Mouse (Mus musculus): ENCODE measurements at regions not wholly inside any gene's neighbourhood (a gene's known extent, or its start where the extent isn't known, plus 50 kb on each side); places are given as distances from the start of the nearest gene placed in this dataset.

GRCm38 (mm10) chr1:52397460-52397859 is 103.0 kb downstream of the Nab1 start:
- 59% methylated on average over 3 of the region's 3 CpGs for WGBS
- no peak overlapping the region for H3K27ac ChIP-seq
- no peak for ATAC-seq (ENCODE audit: low FRiP score)
- no peaks in the 10 kb centered on the region for H3K36me3 ChIP-seq
- no peak overlapping the region for H3K9ac ChIP-seq
- no peaks in the 10 kb centered on the region for H3K9me3 ChIP-seq
- H3K27me3 ChIP-seq, result no peaks in the 10 kb centered on the region
- no peak overlapping the region for H3K4me2 ChIP-seq
- no peaks in the 10 kb centered on the region for H3K4me1 ChIP-seq (replicated peaks)
- no peak overlapping the region for H3K4me3 ChIP-seq

DNA sequence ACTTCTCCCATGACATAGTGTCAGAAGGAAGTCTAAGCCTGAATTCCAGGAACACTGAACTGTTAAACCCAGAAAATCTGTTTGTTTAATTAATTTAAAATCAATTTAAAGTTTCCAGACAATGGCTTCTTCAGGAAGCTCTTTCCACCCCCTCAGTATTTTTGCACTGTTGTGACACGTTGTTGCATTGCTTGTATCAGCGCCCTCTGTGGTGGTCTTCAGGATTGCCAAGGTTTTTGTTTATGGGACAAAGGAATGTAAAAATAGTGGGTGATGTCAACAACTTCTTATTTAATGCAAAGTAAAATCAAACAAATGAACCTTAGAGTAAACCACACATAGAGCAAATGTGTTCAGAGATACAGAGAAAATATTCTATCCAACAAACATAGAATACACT is 107.5 kb downstream of the Nab1 start:
- Histone ChIP-seq H3K4me3 (no peak overlapping the region), H3K9ac (no peak overlapping the region), H3K36me3 (no peaks in the 10 kb centered on the region), H3K9me3 (no peaks in the 10 kb centered on the region), H3K4me1 (replicated peaks) (no peaks in the 10 kb centered on the region), H3K4me2 (no peak overlapping the region), H3K27ac (no peak overlapping the region), H3K27me3 (no peaks in the 10 kb centered on the region)
- 42% methylated on average over 2 of the region's 2 CpGs for WGBS
- ATAC-seq (ENCODE audit: low FRiP score), result no peak

- Histone ChIP-seq H3K4me2 (no peak overlapping the region), H3K27me3 (no peaks in the 10 kb centered on the region), H3K9me3 (no peaks in the 10 kb centered on the region), H3K9ac (no peak overlapping the region), H3K27ac (no peak overlapping the region), H3K4me3 (no peak overlapping the region), H3K4me1 (replicated peaks) (no peaks in the 10 kb centered on the region), H3K36me3 (no peaks in the 10 kb centered on the region)
- ATAC-seq (ENCODE audit: low FRiP score), result no peak
- 81% methylated on average over 6 of the region's 6 CpGs for WGBS
These were observed 111.6 kb downstream of the Nab1 start for GRCm38 (mm10) chr1:52388836-52389235.

GRCm38 (mm10) chr1:52388118-52388517 is 112.4 kb downstream of the Nab1 start:
- Histone ChIP-seq H3K27me3 (no peaks in the 10 kb centered on the region), H3K9me3 (no peaks in the 10 kb centered on the region), H3K4me1 (replicated peaks) (no peaks in the 10 kb centered on the region), H3K27ac (no peak overlapping the region), H3K4me2 (no peak overlapping the region), H3K4me3 (no peak overlapping the region), H3K9ac (no peak overlapping the region), H3K36me3 (no peaks in the 10 kb centered on the region)
- 66% methylated on average over 6 of the region's 6 CpGs for WGBS
- no peak for ATAC-seq (ENCODE audit: low FRiP score)

DNA sequence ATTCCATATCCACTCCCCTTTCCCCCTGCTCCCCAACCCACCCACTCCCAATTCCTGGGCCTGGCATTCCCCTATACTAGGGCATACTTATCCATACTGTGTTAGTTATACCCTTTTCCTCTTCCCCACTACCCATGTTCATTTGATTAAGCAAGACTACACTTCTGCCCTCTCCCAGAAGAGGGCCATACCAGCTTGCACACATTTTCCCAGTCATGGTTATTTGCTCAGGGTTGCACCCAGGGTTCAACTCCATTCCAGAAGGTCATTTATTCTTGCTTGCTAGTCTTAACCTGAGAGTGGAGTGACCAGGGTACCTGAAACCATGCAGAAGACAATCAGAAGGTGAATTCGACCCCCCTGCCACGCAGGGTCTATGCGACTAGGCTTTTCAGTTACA is 113.4 kb downstream of the Nab1 start:
- Histone ChIP-seq H3K4me3 (no peak overlapping the region), H3K4me2 (no peak overlapping the region), H3K9ac (no peak overlapping the region), H3K27me3 (no peaks in the 10 kb centered on the region), H3K9me3 (no peaks in the 10 kb centered on the region), H3K27ac (no peak overlapping the region), H3K4me1 (replicated peaks) (no peaks in the 10 kb centered on the region), H3K36me3 (no peaks in the 10 kb centered on the region)
- ATAC-seq (ENCODE audit: low FRiP score), result no peak
- 85% methylated on average over 3 of the region's 3 CpGs for WGBS

- Histone ChIP-seq H3K36me3 (no peaks in the 10 kb centered on the region), H3K4me1 (replicated peaks) (no peaks in the 10 kb centered on the region), H3K4me2 (no peak overlapping the region), H3K4me3 (no peak overlapping the region), H3K27me3 (no peaks in the 10 kb centered on the region), H3K9ac (no peak overlapping the region), H3K9me3 (no peaks in the 10 kb centered on the region), H3K27ac (no peak overlapping the region)
- 84% methylated on average over 6 of the region's 6 CpGs for WGBS
- no peak for ATAC-seq (ENCODE audit: low FRiP score)
These were observed 125.2 kb downstream of the Nab1 start for GRCm38 (mm10) chr1:52375320-52375719.

DNA sequence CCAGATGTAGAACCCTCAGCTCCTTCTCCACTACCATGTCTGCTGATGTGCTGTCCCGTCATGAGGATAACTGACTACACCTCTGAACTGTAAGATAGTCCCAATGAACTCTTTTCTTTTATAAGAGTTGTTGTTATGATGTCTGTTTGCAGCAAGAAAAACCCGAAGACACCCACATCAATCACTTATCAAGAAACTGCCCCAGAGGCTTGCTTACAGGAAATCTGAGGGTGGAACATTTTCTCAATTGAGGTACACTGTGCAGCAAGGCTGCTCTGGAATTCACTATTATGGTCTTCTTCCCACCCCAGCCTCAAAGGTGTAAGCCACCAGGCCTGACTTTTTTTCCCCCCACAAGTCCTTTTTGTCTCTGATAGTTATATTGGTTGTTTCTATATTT is 125.8 kb downstream of the Nab1 start:
- Histone ChIP-seq H3K4me2 (no peak overlapping the region), H3K9ac (no peak overlapping the region), H3K36me3 (no peaks in the 10 kb centered on the region), H3K27me3 (no peaks in the 10 kb centered on the region), H3K27ac (no peak overlapping the region), H3K9me3 (no peaks in the 10 kb centered on the region), H3K4me3 (no peak overlapping the region), H3K4me1 (replicated peaks) (no peaks in the 10 kb centered on the region)
- ATAC-seq (ENCODE audit: low FRiP score), result no peak
- 93% methylated on average over 2 of the region's 2 CpGs for WGBS

GRCm38 (mm10) chr1:52373817-52374216 is 126.7 kb downstream of the Nab1 start:
- H3K27me3 ChIP-seq, result no peaks in the 10 kb centered on the region
- H3K9ac ChIP-seq, result no peak overlapping the region
- no peak overlapping the region for H3K4me3 ChIP-seq
- ATAC-seq (ENCODE audit: low FRiP score), result no peak
- no peaks in the 10 kb centered on the region for H3K4me1 ChIP-seq (replicated peaks)
- WGBS, result 86% methylated on average over 2 of the region's 2 CpGs
- no peak overlapping the region for H3K27ac ChIP-seq
- no peaks in the 10 kb centered on the region for H3K36me3 ChIP-seq
- H3K4me2 ChIP-seq, result no peak overlapping the region
- H3K9me3 ChIP-seq, result no peaks in the 10 kb centered on the region

- Histone ChIP-seq H3K4me2 (no peak overlapping the region), H3K27me3 (no peaks in the 10 kb centered on the region), H3K9ac (no peak overlapping the region), H3K27ac (no peak overlapping the region), H3K9me3 (no peaks in the 10 kb centered on the region), H3K4me1 (replicated peaks) (no peaks in the 10 kb centered on the region), H3K36me3 (no peaks in the 10 kb centered on the region), H3K4me3 (no peak overlapping the region)
- WGBS, result 86% methylated on average over 7 of the region's 7 CpGs
- no peak for ATAC-seq (ENCODE audit: low FRiP score)
These were observed 133.4 kb upstream of the Gls start for GRCm38 (mm10) chr1:52366386-52366785.

- 84% methylated on average over 3 of the region's 3 CpGs for WGBS
- Histone ChIP-seq H3K4me2 (no peak overlapping the region), H3K9me3 (no peaks in the 10 kb centered on the region), H3K9ac (no peak overlapping the region), H3K4me3 (no peak overlapping the region), H3K27ac (no peak overlapping the region), H3K36me3 (no peaks in the 10 kb centered on the region), H3K4me1 (replicated peaks) (no peaks in the 10 kb centered on the region), H3K27me3 (no peaks in the 10 kb centered on the region)
- no peak for ATAC-seq (ENCODE audit: low FRiP score)
These were observed 130.6 kb upstream of the Gls start for GRCm38 (mm10) chr1:52363625-52364024.

- no peaks in the 10 kb centered on the region for H3K27me3 ChIP-seq
These were observed 129.9 kb upstream of the Gls start for GRCm38 (mm10) chr1:52362976-52363375.

DNA sequence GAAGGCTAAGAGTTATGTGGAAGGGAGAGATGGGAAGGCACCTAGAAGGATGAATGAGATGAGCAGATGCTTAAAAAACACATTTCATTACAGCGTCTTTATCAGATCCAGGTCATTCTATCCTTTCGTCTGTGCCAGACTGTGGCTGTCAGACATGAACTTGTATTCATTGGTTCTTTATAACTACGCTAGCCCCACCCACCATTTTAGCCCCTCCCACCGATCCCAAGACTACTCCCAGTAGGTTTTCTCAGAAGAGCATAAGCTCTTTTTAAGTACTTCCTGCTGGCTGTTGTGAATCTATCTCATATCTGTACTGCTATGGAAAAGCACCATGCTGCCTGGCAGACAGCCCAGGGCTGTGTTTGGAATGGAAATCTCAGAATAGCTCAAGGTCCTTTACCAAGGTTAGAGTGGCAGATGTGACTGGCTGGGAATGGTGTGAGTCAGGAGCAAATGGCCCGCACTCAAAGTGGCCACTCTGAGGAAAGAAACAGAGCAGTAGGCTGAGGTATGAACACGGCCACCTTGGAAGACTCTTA is 121.1 kb upstream of the Gls start:
- H3K27ac ChIP-seq, result no peak overlapping the region
- H3K36me3 ChIP-seq, result no peaks in the 10 kb centered on the region
- H3K9ac ChIP-seq, result no peak overlapping the region
- no peak for ATAC-seq (ENCODE audit: low FRiP score)
- H3K4me3 ChIP-seq, result no peak overlapping the region
- H3K4me1 ChIP-seq (replicated peaks), result no peaks in the 10 kb centered on the region
- H3K4me2 ChIP-seq, result no peak overlapping the region
- H3K9me3 ChIP-seq, result no peaks in the 10 kb centered on the region
- H3K27me3 ChIP-seq, result no peaks in the 10 kb centered on the region
- 94% methylated on average over 6 of the region's 6 CpGs for WGBS

More at GRCm38 (mm10) chr1:52362976-52363375, 129.9 kb upstream of the Gls start:
- H3K4me3 ChIP-seq, result no peak overlapping the region
- H3K9me3 ChIP-seq, result no peaks in the 10 kb centered on the region
- H3K4me1 ChIP-seq (replicated peaks), result no peaks in the 10 kb centered on the region
- ATAC-seq (ENCODE audit: low FRiP score), result no peak
- H3K36me3 ChIP-seq, result no peaks in the 10 kb centered on the region
- H3K27ac ChIP-seq, result no peak overlapping the region
- no peak overlapping the region for H3K4me2 ChIP-seq
- H3K9ac ChIP-seq, result no peak overlapping the region

- Histone ChIP-seq H3K36me3 (no peaks in the 10 kb centered on the region), H3K4me2 (no peak overlapping the region), H3K4me1 (replicated peaks) (no peaks in the 10 kb centered on the region), H3K27ac (no peak overlapping the region), H3K4me3 (no peak overlapping the region), H3K9ac (no peak overlapping the region), H3K27me3 (no peaks in the 10 kb centered on the region), H3K9me3 (no peaks in the 10 kb centered on the region)
- ATAC-seq (ENCODE audit: low FRiP score), result no peak
- 90% methylated on average over 2 of the region's 2 CpGs for WGBS
These were observed 109.1 kb upstream of the Gls start for GRCm38 (mm10) chr1:52342127-52342526.

GRCm38 (mm10) chr1:52338704-52339103 is 105.7 kb upstream of the Gls start:
- H3K4me1 ChIP-seq (replicated peaks), result no peaks in the 10 kb centered on the region
- no peak overlapping the region for H3K9ac ChIP-seq
- WGBS, result 83% methylated on average over 3 of the region's 3 CpGs
- H3K4me2 ChIP-seq, result no peak overlapping the region
- no peak for ATAC-seq (ENCODE audit: low FRiP score)
- H3K9me3 ChIP-seq, result no peaks in the 10 kb centered on the region
- no peaks in the 10 kb centered on the region for H3K36me3 ChIP-seq
- H3K27ac ChIP-seq, result no peak overlapping the region
- H3K4me3 ChIP-seq, result no peak overlapping the region
- no peaks in the 10 kb centered on the region for H3K27me3 ChIP-seq
